Mouse (Mus musculus) CH12.LX (cell line): Measurements from ENCODE around the gene Fnip1. TPM values are rescaled to one million over a fixed set of nuclear protein-coding genes. Genes with fewer than 3 reads are reported as not detected.

ENCODE experiments used
- DNase-seq: peaks from one replicate; pipeline ENCODE4 v3.0.0-alpha.2; 2013; ENCODE audit errors: extremely low read depth
- H3K27ac ChIP-seq: 2 replicates; pipeline ENCODE4 v1.5.1; 2012; ENCODE audit warnings: low read depth, mild to moderate bottlenecking, control low read depth, moderate library complexity; ENCODE audit not compliant: insufficient read depth
- H3K27me3 ChIP-seq: replicated peaks from 2 replicates; pipeline ENCODE3; 2012; ENCODE audit warnings: inconsistent platforms
- H3K36me3 ChIP-seq, 2 experiments: replicated peaks in 1 of 2; 2 replicates each; pipeline versions ENCODE3 to v1.6.1; 2012; ENCODE audit warnings: inconsistent platforms in 1 of 2, low read length in 1 of 2, mild to moderate bottlenecking in 1 of 2, mixed read lengths in 1 of 2, moderate library complexity in 1 of 2; ENCODE audit not compliant: control insufficient read depth in 1 of 2, insufficient read depth in 1 of 2
- H3K4me1 ChIP-seq, 2 experiments: 2 replicates each; pipeline ENCODE4 v1.6.1; 2012; ENCODE audit warnings: inconsistent platforms in 1 of 2, moderate library complexity in 1 of 2; ENCODE audit not compliant: insufficient read depth in 2 of 2, control insufficient read depth in 1 of 2
- H3K4me2 ChIP-seq: 2 replicates; pipeline ENCODE4 v1.6.1; 2012; ENCODE audit warnings: low read depth, mild to moderate bottlenecking, control low read depth; ENCODE audit not compliant: poor library complexity, insufficient read depth, severe bottlenecking
- H3K4me3 ChIP-seq, 3 experiments: fragments of 150-350 bp in 1 of 3; sonication (generic) in 1 of 3; replicated peaks in 1 of 3; 2 replicates each; pipeline versions ENCODE3 to v1.5.1; 2011 to 2012; ENCODE audit warnings: low read depth in 2 of 3, low read length in 2 of 3, mild to moderate bottlenecking in 2 of 3, moderate library complexity in 2 of 3, control low read depth in 1 of 3, improper control_type of control experiment in 1 of 3, inconsistent platforms in 1 of 3, mixed read lengths in 1 of 3; ENCODE audit not compliant: poor library complexity in 1 of 3
- H3K79me2 ChIP-seq: replicated peaks from 2 replicates; pipeline ENCODE4 v1.6.1; 2012; ENCODE audit warnings: mild to moderate bottlenecking, moderate library complexity; ENCODE audit not compliant: control insufficient read depth, poor library complexity, insufficient read depth, severe bottlenecking; ENCODE audit errors: extremely low read depth
- H3K9ac ChIP-seq: 2 replicates; pipeline ENCODE4 v1.6.1; 2012; ENCODE audit warnings: low read depth, mild to moderate bottlenecking, control low read depth, moderate library complexity; ENCODE audit not compliant: insufficient read depth
- H3K9me3 ChIP-seq: replicated peaks from 2 replicates; pipeline ENCODE3; 2012; ENCODE audit warnings: low read length, inconsistent platforms, mixed read lengths
- BHLHE40 ChIP-seq: IDR thresholded peaks from 2 replicates; pipeline ENCODE4 v1.6.1; 2011; ENCODE audit warnings: mild to moderate bottlenecking, low read depth, low read length, improper control_type of control experiment
- CHD2 ChIP-seq: IDR thresholded peaks from 2 replicates; pipeline ENCODE4 v1.6.1; 2011; ENCODE audit warnings: low read length, improper control_type of control experiment
- E2F4 ChIP-seq: IDR thresholded peaks from 2 replicates; pipeline ENCODE4 v1.6.1; 2011; ENCODE audit warnings: low read depth, low read length, improper control_type of control experiment; ENCODE audit not compliant: insufficient replicate concordance
- ELF1 ChIP-seq: IDR thresholded peaks from 2 replicates; pipeline ENCODE4 v1.6.1; 2014; ENCODE audit warnings: low read depth, mild to moderate bottlenecking, inconsistent platforms, low read length, improper control_type of control experiment
- ETS1 ChIP-seq: conservative IDR thresholded peaks from 2 replicates; pipeline ENCODE4 v1.6.1; 2012; ENCODE audit warnings: low read depth, mild to moderate bottlenecking, inconsistent platforms, low read length, improper control_type of control experiment, moderate library complexity
- HCFC1 ChIP-seq: IDR thresholded peaks from 2 replicates; pipeline ENCODE4 v1.6.1; 2012; ENCODE audit warnings: low read depth, mild to moderate bottlenecking, inconsistent platforms, low read length, improper control_type of control experiment
- IRF4 ChIP-seq: IDR thresholded peaks from 2 replicates; pipeline ENCODE4 v1.6.1; 2014; ENCODE audit warnings: low read depth, mild to moderate bottlenecking, inconsistent platforms, low read length, improper control_type of control experiment
- JUND ChIP-seq: conservative IDR thresholded peaks from 2 replicates; pipeline ENCODE4 v1.6.1; 2011; ENCODE audit warnings: low read depth, low read length, improper control_type of control experiment
- KAT2A ChIP-seq: IDR thresholded peaks from 2 replicates; pipeline ENCODE4 v1.6.1; 2012; ENCODE audit warnings: low read length, improper control_type of control experiment, inconsistent platforms; ENCODE audit not compliant: insufficient replicate concordance
- MEF2A ChIP-seq: IDR thresholded peaks from 2 replicates; pipeline ENCODE4 v1.6.1; 2014; ENCODE audit warnings: low read depth, mild to moderate bottlenecking, inconsistent platforms, low read length, improper control_type of control experiment, borderline replicate concordance
- NELFE ChIP-seq: IDR thresholded peaks from 2 replicates; pipeline ENCODE4 v1.6.1; 2011; ENCODE audit warnings: low read depth, low read length, improper control_type of control experiment
- POLR2A ChIP-seq: IDR thresholded peaks from 2 replicates; pipeline ENCODE4 v1.6.1; 2011; ENCODE audit warnings: low read depth, mild to moderate bottlenecking, improper control_type of control experiment, low read length
- RAD21 ChIP-seq: IDR thresholded peaks from 2 replicates; pipeline ENCODE4 v1.6.1; 2011; ENCODE audit warnings: low read depth, mild to moderate bottlenecking, low read length, improper control_type of control experiment, moderate library complexity
- RCOR1 ChIP-seq: conservative IDR thresholded peaks from 2 replicates; pipeline ENCODE4 v1.6.1; 2012; ENCODE audit warnings: low read depth, mild to moderate bottlenecking, inconsistent platforms, low read length, improper control_type of control experiment
- TCF12 ChIP-seq: IDR thresholded peaks from 2 replicates; pipeline ENCODE4 v1.6.1; 2014; ENCODE audit warnings: low read depth, mild to moderate bottlenecking, inconsistent platforms, low read length, improper control_type of control experiment
- UBTF ChIP-seq: IDR thresholded peaks from 2 replicates; pipeline ENCODE4 v1.6.1; 2012; ENCODE audit warnings: low read depth, mild to moderate bottlenecking, inconsistent platforms, low read length, improper control_type of control experiment, moderate library complexity
- USF2 ChIP-seq: conservative IDR thresholded peaks from 2 replicates; pipeline ENCODE4 v1.6.1; 2011; ENCODE audit warnings: low read depth, low read length, improper control_type of control experiment
- ZC3H11A ChIP-seq: IDR thresholded peaks from 2 replicates; pipeline ENCODE4 v1.6.1; 2012; ENCODE audit warnings: low read depth, mild to moderate bottlenecking, inconsistent platforms, low read length, improper control_type of control experiment
- dilution Hi-C: fragments of 300-500 bp; cut with MboI; formaldehyde crosslinking; loops from 2 replicates; pipeline ENCODE4 v1.14.3; 2020; ENCODE audit warnings: low sequenced_read_pairs; ENCODE audit not compliant: extremely low pct_unique_long_range_greater_than_20kb, extremely low pct_ligation_motif_present
- in situ Hi-C: fragments of 300-500 bp; cut with MboI; formaldehyde crosslinking; loops from 3 replicates; pipeline ENCODE4 v1.14.3; 2019; ENCODE audit warnings: low sequenced_read_pairs, low pct_ligation_motif_present, low pct_unique_long_range_greater_than_20kb, mixed read lengths
- polyA plus RNA-seq: library from polyadenylated mRNA; unstranded; fragments of >175 nt; gene quantifications from 2 replicates; pipeline ENCODE4 v1.2.1, GENCODE M21; 2012; ENCODE audit warnings: low read depth; ENCODE audit not compliant: insufficient read length
- total RNA-seq, 2 experiments: library from RNA; depleted of rRNA; stranded (reverse); fragments of 300-350 nt in 1 of 2; fragments of >200 nt in 1 of 2; gene quantifications; 2 replicates each; pipeline ENCODE4 v1.2.3; 2012 to 2014

The Fnip1 gene
- total and polyA plus RNA-seq, 3 experiments: 15.4 to 24.5 (median 21.8) TPM

GRCm38 (mm10) chr11:54534871-54535270 is 96.9 kb downstream of the Fnip1 start (continued):
- TF ChIP-seq USF2 (no peak), ETS1 (no peak)

GRCm38 (mm10) chr11:54539031-54539430 is 101.0 kb downstream of the Fnip1 start:
- Histone ChIP-seq H3K27ac (no peak overlapping the region), H3K9ac (no peak overlapping the region), H3K4me2 (no peak overlapping the region), H3K36me3 (peaks cover 0 to 11% of the 10 kb centered on the region in 2 experiments), H3K9me3 (no peaks in the 10 kb centered on the region), H3K4me1 (peaks cover 3 to 56% of the 10 kb centered on the region in 2 experiments; a peak in 3 of 4 replicates), H3K79me2 (peaks cover 59% of the 10 kb centered on the region), H3K4me3 (no peak overlapping the region), H3K27me3 (no peaks in the 10 kb centered on the region)
- no peak for TF ChIP-seq HCFC1
- TF ChIP-seq ELF1: no peak
- no peak for TF ChIP-seq RAD21
- TF ChIP-seq USF2: no peak
- TF ChIP-seq TCF12: no peak
- no peak for TF ChIP-seq KAT2A
- TF ChIP-seq E2F4: no peak
- TF ChIP-seq CHD2: no peak
- no peak for TF ChIP-seq BHLHE40
- no peak for TF ChIP-seq POLR2A
- no peak for TF ChIP-seq RCOR1
- dilution Hi-C loops: no loop called here
- no peak for DNase-seq
- in situ Hi-C loops: no loop called here

GRCm38 (mm10) chr11:54539486-54539885 is 101.5 kb downstream of the Fnip1 start:
- Histone ChIP-seq H3K36me3 (peaks cover 0 to 14% of the 10 kb centered on the region in 2 experiments), H3K27me3 (no peaks in the 10 kb centered on the region), H3K4me2 (no peak overlapping the region), H3K4me1 (peaks cover 3 to 56% of the 10 kb centered on the region in 2 experiments; a peak in 3 of 4 replicates), H3K9me3 (no peaks in the 10 kb centered on the region), H3K4me3 (no peak overlapping the region), H3K9ac (no peak overlapping the region), H3K79me2 (peaks cover 55% of the 10 kb centered on the region), H3K27ac (no peak overlapping the region)
- dilution Hi-C loops: no loop called here
- no peak for DNase-seq
- TF ChIP-seq NELFE (no peak), IRF4 (no peak), MEF2A (no peak), JUND (no peak), KAT2A (no peak), UBTF (no peak), ETS1 (no peak), ZC3H11A (no peak)
- in situ Hi-C loops: no loop called here
